Mouse (Mus musculus): ENCODE measurements at regions not wholly inside any gene's neighbourhood (a gene's known extent, or its start where the extent isn't known, plus 50 kb on each side); places are given as distances from the start of the nearest gene placed in this dataset.

- DNase-seq (ENCODE audit: low read depth): no peak
These were observed 136.4 kb downstream of the Tmx1 start for GRCm38 (mm10) chr12:70589315-70589742.

- no peak for DNase-seq (ENCODE audit: low read depth)
These were observed 137.7 kb downstream of the Tmx1 start for GRCm38 (mm10) chr12:70590456-70591050.

- DNase-seq (ENCODE audit: low read depth): no peak
These were observed 139.9 kb downstream of the Tmx1 start for GRCm38 (mm10) chr12:70592821-70593220.

- DNase-seq (ENCODE audit: low read depth): no peak
These were observed 145.4 kb downstream of the Tmx1 start for GRCm38 (mm10) chr12:70598211-70598701.

- no peak for DNase-seq (ENCODE audit: low read depth)
These were observed 146.8 kb downstream of the Tmx1 start for GRCm38 (mm10) chr12:70599731-70600130.

GRCm38 (mm10) chr12:70603869-70604268, 151.0 kb downstream of the Tmx1 start:
- DNase-seq (ENCODE audit: low read depth): no peak

GRCm38 (mm10) chr12:70608672-70609071, 155.8 kb downstream of the Tmx1 start:
- DNase-seq (ENCODE audit: low read depth): no peak

- no peak for DNase-seq (ENCODE audit: low read depth)
These were observed 156.4 kb downstream of the Tmx1 start for GRCm38 (mm10) chr12:70609116-70609871.

GRCm38 (mm10) chr12:70611891-70612290, 159.0 kb downstream of the Tmx1 start:
- no peak for DNase-seq (ENCODE audit: low read depth)

GRCm38 (mm10) chr12:70613244-70613643, 160.3 kb downstream of the Tmx1 start:
- peak; percentile 21 for DNase-seq (ENCODE audit: low read depth)

- no peak for DNase-seq (ENCODE audit: low read depth)
These were observed 161.2 kb downstream of the Tmx1 start for GRCm38 (mm10) chr12:70614101-70614500.

DNA sequence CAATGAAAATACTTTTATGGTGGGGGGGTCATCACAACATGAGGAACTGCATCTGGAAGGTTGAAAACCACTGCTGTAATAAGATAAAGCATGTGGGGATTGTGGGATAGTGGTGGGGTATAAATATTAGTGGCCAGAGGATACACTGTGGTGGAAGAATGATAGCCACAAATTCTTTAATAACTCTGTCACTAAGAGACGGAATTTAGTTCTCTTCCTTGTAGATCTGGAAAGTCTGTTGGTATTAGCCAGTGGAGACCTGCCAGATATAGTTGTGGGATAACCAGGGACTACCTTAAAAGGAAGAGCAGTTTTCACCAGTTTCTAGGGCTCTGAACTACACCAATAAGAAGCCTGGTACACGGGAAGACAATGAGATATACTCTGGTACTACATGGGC, 161.8 kb downstream of the Tmx1 start:
- no peak for DNase-seq (ENCODE audit: low read depth)

GRCm38 (mm10) chr12:70615123-70615522, 162.2 kb downstream of the Tmx1 start:
- DNase-seq (ENCODE audit: low read depth): no peak

- DNase-seq (ENCODE audit: low read depth): no peak
These were observed 163.2 kb downstream of the Tmx1 start for GRCm38 (mm10) chr12:70616049-70616448.

GRCm38 (mm10) chr12:70616487-70616886, 163.6 kb downstream of the Tmx1 start:
- DNase-seq (ENCODE audit: low read depth): no peak

DNA sequence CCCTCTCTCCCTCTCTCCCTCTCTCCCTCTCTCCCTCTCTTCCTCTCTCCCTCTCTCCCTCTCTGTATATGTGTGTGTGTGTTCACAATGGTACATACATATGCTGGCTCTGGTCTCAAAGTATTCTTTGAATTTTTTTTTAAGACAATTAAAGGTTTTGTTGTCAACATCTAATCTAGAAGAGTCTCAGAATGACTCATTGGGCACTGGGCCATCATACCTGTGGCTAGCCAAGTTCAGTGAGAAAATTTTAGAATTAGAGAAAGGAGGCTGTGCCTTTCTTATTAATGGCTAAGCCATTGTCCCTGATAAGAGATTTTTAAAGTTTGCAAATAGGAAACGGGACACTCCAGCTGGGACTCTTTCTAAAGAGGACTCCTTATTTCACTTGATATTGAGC, 164.1 kb downstream of the Tmx1 start:
- no peak for DNase-seq (ENCODE audit: low read depth)

DNA sequence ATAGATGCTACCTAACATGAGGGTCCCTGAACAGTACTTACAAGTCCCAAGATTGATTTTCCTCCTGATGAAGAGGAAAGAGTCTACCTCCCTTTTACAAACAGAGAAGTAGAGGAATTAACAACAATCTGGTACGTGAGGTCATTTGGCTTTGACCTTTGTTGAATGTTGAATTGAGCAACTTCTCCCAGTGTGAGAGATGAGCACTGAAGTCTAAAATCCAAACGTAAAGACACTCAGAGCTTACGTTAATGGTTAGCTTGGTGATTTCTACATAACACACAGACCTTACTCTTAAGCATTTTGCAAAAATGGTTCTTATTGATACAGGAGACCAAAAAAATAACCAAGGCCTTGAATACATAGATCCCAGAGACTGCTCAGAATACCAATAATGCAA, 165.1 kb downstream of the Tmx1 start:
- DNase-seq (ENCODE audit: low read depth): no peak

DNA sequence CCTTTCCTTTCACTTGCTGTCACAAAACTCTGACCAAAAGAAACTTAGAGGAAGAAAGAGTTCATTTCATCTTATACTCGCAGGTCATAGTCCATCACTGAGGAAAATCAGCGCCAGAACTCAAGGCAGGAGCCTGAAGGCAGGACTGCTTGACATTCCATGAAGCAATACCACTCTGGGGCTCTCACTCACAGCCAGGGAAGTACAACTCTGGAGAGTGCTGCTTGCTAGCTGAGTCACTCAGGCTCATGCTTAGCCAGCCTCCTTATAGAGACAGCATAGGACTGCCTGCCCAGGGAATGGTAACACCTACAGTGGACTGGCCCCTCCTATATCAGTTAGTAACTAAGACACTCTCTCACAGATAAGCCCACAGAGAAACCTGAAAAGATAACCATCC, 166.5 kb downstream of the Tmx1 start:
- DNase-seq (ENCODE audit: low read depth): no peak

- no peak for DNase-seq (ENCODE audit: low read depth)
These were observed 169.1 kb downstream of the Tmx1 start for GRCm38 (mm10) chr12:70622019-70622418.

GRCm38 (mm10) chr12:70624298-70624980, 171.5 kb downstream of the Tmx1 start:
- DNase-seq (ENCODE audit: low read depth): no peak

DNA sequence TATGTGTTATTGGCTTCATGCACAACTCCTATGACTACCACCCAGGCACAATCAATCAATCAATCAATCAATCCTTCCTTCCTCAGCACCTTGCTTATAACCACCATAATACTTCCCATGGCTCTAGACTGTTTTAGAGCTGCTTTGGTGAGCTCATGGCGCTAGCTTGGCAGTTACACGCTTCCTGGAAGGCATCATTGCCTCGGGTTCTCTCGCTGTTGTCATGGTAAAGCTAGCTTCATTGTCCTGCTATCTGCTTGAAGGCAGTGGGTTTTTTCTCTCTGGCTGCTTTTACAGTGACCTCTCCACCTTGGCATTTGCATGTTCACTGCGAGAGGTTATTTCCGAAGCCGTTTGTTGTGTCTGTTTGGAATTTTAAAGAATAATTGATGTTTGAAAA, 174.7 kb downstream of the Tmx1 start:
- no peak for DNase-seq (ENCODE audit: low read depth)

GRCm38 (mm10) chr12:70628384-70629365, 175.8 kb downstream of the Tmx1 start:
- DNase-seq (ENCODE audit: low read depth): no peak
